Mouse (Mus musculus): Measurements from ENCODE around the gene Fer. TPM values are rescaled to one million over a fixed set of nuclear protein-coding genes. Genes with fewer than 3 reads are reported as not detected.

The Fer gene
- total and polyA plus RNA-seq, 2 experiments from 2014 or later, result 22.1 to 31.8 TPM

GRCm38 (mm10) chr17:63897050-63897449, 34.2 kb downstream of the Fer start:
- Histone ChIP-seq H3K36me3 (ENCODE audit: insufficient read depth) (peaks cover 4% of the 10 kb centered on the region; the same call in 1 of the 2 replicates), H3K4me2 (ENCODE audit: low read depth) (no peak overlapping the region), H3K9me3 (ENCODE audit: low read length) (no peaks in the 10 kb centered on the region), H3K27ac (ENCODE audit: low read depth, low read length) (no peak overlapping the region), H3K9ac (no peak overlapping the region), H3K27me3 (ENCODE audit: insufficient read depth, low read length) (no peaks in the 10 kb centered on the region), H3K4me3 (ENCODE audit: low read depth, low read length) (no peak overlapping the region), H3K4me1 (ENCODE audit: insufficient read depth) (no peaks in the 10 kb centered on the region)
- WGBS, result 62% methylated on average over 7 of the region's 7 CpGs
- ATAC-seq, result no peak
- DNase-seq, result no peak
- TF ChIP-seq CTCF (IDR thresholded peaks at IDR 0.05; ENCODE audit: low read depth), result no peak

- no peaks in the 10 kb centered on the region for H3K9me3 ChIP-seq (ENCODE audit: low read length)
- ATAC-seq (no peak), DNase-seq (no peak)
- H3K27ac ChIP-seq (ENCODE audit: low read depth, low read length), result no peak overlapping the region
- H3K9ac ChIP-seq, result no peak overlapping the region
- no peaks in the 10 kb centered on the region for H3K36me3 ChIP-seq (ENCODE audit: insufficient read depth)
- 95% methylated on average over 4 of the region's 4 CpGs for WGBS
- H3K4me1 ChIP-seq (ENCODE audit: insufficient read depth), result no peaks in the 10 kb centered on the region
- H3K27me3 ChIP-seq (ENCODE audit: insufficient read depth, low read length), result no peaks in the 10 kb centered on the region
- TF ChIP-seq CTCF (IDR thresholded peaks at IDR 0.05; ENCODE audit: low read depth), result no peak
- H3K4me2 ChIP-seq (ENCODE audit: low read depth), result no peak overlapping the region
- no peak overlapping the region for H3K4me3 ChIP-seq (ENCODE audit: low read depth, low read length)
These were observed 46.4 kb downstream of the Fer start for GRCm38 (mm10) chr17:63909297-63909696.

- 82% methylated on average over 6 of the region's 6 CpGs for WGBS
- TF ChIP-seq CTCF (IDR thresholded peaks at IDR 0.05; ENCODE audit: low read depth), result no peak
- Histone ChIP-seq H3K36me3 (ENCODE audit: insufficient read depth) (peaks cover 4% of the 10 kb centered on the region; the same call in 1 of the 2 replicates), H3K4me3 (ENCODE audit: low read depth, low read length) (no peak overlapping the region), H3K4me1 (ENCODE audit: insufficient read depth) (no peaks in the 10 kb centered on the region), H3K27me3 (ENCODE audit: insufficient read depth, low read length) (no peaks in the 10 kb centered on the region), H3K9me3 (ENCODE audit: low read length) (no peaks in the 10 kb centered on the region), H3K9ac (no peak overlapping the region), H3K27ac (ENCODE audit: low read depth, low read length) (no peak overlapping the region), H3K4me2 (ENCODE audit: low read depth) (no peak overlapping the region)
- DNase-seq (no peak), ATAC-seq (no peak)
These were observed 58.8 kb downstream of the Fer start for GRCm38 (mm10) chr17:63921601-63922203.

- 78% methylated on average over 3 of the region's 3 CpGs for WGBS
- Histone ChIP-seq H3K27me3 (ENCODE audit: insufficient read depth, low read length) (no peaks in the 10 kb centered on the region), H3K9me3 (ENCODE audit: low read length) (no peaks in the 10 kb centered on the region), H3K9ac (no peak overlapping the region), H3K4me1 (ENCODE audit: insufficient read depth) (no peaks in the 10 kb centered on the region), H3K36me3 (ENCODE audit: insufficient read depth) (peaks cover 4% of the 10 kb centered on the region; the same call in 1 of the 2 replicates), H3K27ac (ENCODE audit: low read depth, low read length) (no peak overlapping the region), H3K4me3 (ENCODE audit: low read depth, low read length) (no peak overlapping the region), H3K4me2 (ENCODE audit: low read depth) (no peak overlapping the region)
- ATAC-seq (no peak), DNase-seq (no peak)
- TF ChIP-seq CTCF (IDR thresholded peaks at IDR 0.05; ENCODE audit: low read depth), result no peak
These were observed 62.7 kb downstream of the Fer start for GRCm38 (mm10) chr17:63925581-63925980.

- no peak overlapping the region for H3K4me3 ChIP-seq (ENCODE audit: low read depth, low read length)
- no peak overlapping the region for H3K9ac ChIP-seq
- no peak for DNase-seq
- ATAC-seq, result no peak
- H3K27ac ChIP-seq (ENCODE audit: low read depth, low read length), result no peak overlapping the region
- H3K27me3 ChIP-seq (ENCODE audit: insufficient read depth, low read length), result no peaks in the 10 kb centered on the region
- H3K4me2 ChIP-seq (ENCODE audit: low read depth), result no peak overlapping the region
- no peaks in the 10 kb centered on the region for H3K4me1 ChIP-seq (ENCODE audit: insufficient read depth)
- peaks cover 3% of the 10 kb centered on the region; the same call in 1 of the 2 replicates for H3K36me3 ChIP-seq (ENCODE audit: insufficient read depth)
- 75% methylated on average over 4 of the region's 4 CpGs for WGBS
- TF ChIP-seq CTCF (IDR thresholded peaks at IDR 0.05; ENCODE audit: low read depth), result no peak
- no peaks in the 10 kb centered on the region for H3K9me3 ChIP-seq (ENCODE audit: low read length)
These were observed 67.8 kb downstream of the Fer start for GRCm38 (mm10) chr17:63930634-63931033.

- 79% methylated on average over 1 of the region's 1 CpGs for WGBS
- Histone ChIP-seq H3K4me1 (ENCODE audit: insufficient read depth) (no peaks in the 10 kb centered on the region), H3K9me3 (ENCODE audit: low read length) (no peaks in the 10 kb centered on the region), H3K36me3 (ENCODE audit: insufficient read depth) (peaks cover 7% of the 10 kb centered on the region; the same call in 1 of the 2 replicates), H3K4me3 (ENCODE audit: low read depth, low read length) (no peak overlapping the region), H3K27me3 (ENCODE audit: insufficient read depth, low read length) (no peaks in the 10 kb centered on the region), H3K27ac (ENCODE audit: low read depth, low read length) (no peak overlapping the region), H3K4me2 (ENCODE audit: low read depth) (no peak overlapping the region), H3K9ac (no peak overlapping the region)
- DNase-seq (no peak), ATAC-seq (no peak)
- TF ChIP-seq CTCF (IDR thresholded peaks at IDR 0.05; ENCODE audit: low read depth), result no peak
These were observed 68.7 kb downstream of the Fer start for GRCm38 (mm10) chr17:63931556-63931955.

GRCm38 (mm10) chr17:63935408-63935807, 72.5 kb downstream of the Fer start:
- Histone ChIP-seq H3K27me3 (ENCODE audit: insufficient read depth, low read length) (no peaks in the 10 kb centered on the region), H3K9ac (no peak overlapping the region), H3K36me3 (ENCODE audit: insufficient read depth) (peaks cover 7% of the 10 kb centered on the region; the same call in 1 of the 2 replicates), H3K4me2 (ENCODE audit: low read depth) (no peak overlapping the region), H3K9me3 (ENCODE audit: low read length) (no peaks in the 10 kb centered on the region), H3K4me3 (ENCODE audit: low read depth, low read length) (no peak overlapping the region), H3K4me1 (ENCODE audit: insufficient read depth) (no peaks in the 10 kb centered on the region), H3K27ac (ENCODE audit: low read depth, low read length) (no peak overlapping the region)
- WGBS, result 87% methylated on average over 2 of the region's 2 CpGs
- DNase-seq (no peak), ATAC-seq (no peak)
- no peak for TF ChIP-seq CTCF (IDR thresholded peaks at IDR 0.05; ENCODE audit: low read depth)

Data from forebrain, postnatal 0 days (tissue).